Mouse (Mus musculus) forebrain, embryonic 10.5 days (tissue): ENCODE results near the gene Zfp513. TPM values are rescaled to one million over a fixed set of nuclear protein-coding genes. Genes with fewer than 3 reads are reported as not detected.

Experiments
- DNase-seq: peaks from one replicate; pipeline ENCODE4 v3.0.0-alpha.2; 2017; ENCODE audit warnings: low spot score; ENCODE audit errors: extremely low spot score
- H3K27ac ChIP-seq: fragments of 300-500 bp; sonication (generic); 2 replicates; pipeline ENCODE4 v1.5.1; 2016; ENCODE audit warnings: mild to moderate bottlenecking
- H3K27me3 ChIP-seq: fragments of 300-500 bp; sonication (generic); 2 replicates; pipeline ENCODE4 v1.6.1; 2016; ENCODE audit warnings: mild to moderate bottlenecking; ENCODE audit not compliant: poor library complexity, severe bottlenecking
- H3K36me3 ChIP-seq: fragments of 300-500 bp; sonication (generic); replicated peaks from 2 replicates; pipeline ENCODE4 v1.6.1; 2016; ENCODE audit warnings: mild to moderate bottlenecking, moderate library complexity
- H3K4me1 ChIP-seq: fragments of 300-500 bp; sonication (generic); 2 replicates; pipeline ENCODE4 v1.6.1; 2016
- H3K4me3 ChIP-seq: fragments of 300-500 bp; sonication (generic); 2 replicates; pipeline ENCODE4 v1.5.1; 2016; ENCODE audit warnings: mild to moderate bottlenecking, moderate library complexity
- H3K9me3 ChIP-seq: fragments of 300-500 bp; sonication (generic); 2 replicates; pipeline ENCODE4 v1.6.1; 2016; ENCODE audit warnings: mild to moderate bottlenecking, moderate library complexity
- WGBS: fragments of 180-500 bp; shearing (Covaris S2); methylation state at CpG from one replicate; pipeline ENCODE4 v1.1.7; 2016; 5-methylcytosine and 5-hydroxymethylcytosine counted together
- polyA plus RNA-seq: library from polyadenylated mRNA; unstranded; fragments of >200 nt; fragmentation: Nextera tagmentation; extraction: Ambion mirVana; gene quantifications from 2 replicates; pipeline ENCODE4 v1.2.1, GENCODE M21; 2016

The Zfp513 gene
- polyA plus RNA-seq, 1 experiment from 2014 or later: 8.5 TPM

GRCm38 (mm10) chr5:31179766-31180630 lies 22.1 kb downstream of the Zfp513 start, which contains the start of the genes Gm29609 and Gtf3c2:
Gm29609 (minus strand) TSS chr5:31179911.
Gtf3c2 (minus strand) TSS chr5:31180144.
- Histone ChIP-seq H3K4me1 (peaks cover 16% of the 10 kb centered on the region), H3K27me3 (no peaks in the 10 kb centered on the region), H3K27ac (peak within 1 kb of the TSS; percentile 92), H3K4me3 (peak within 1 kb of the TSS; percentile 71), H3K9me3 (no peaks in the 10 kb centered on the region), H3K36me3 (peaks cover 24% of the 10 kb centered on the region)
- under 1% methylated on average over 59 of the region's 59 CpGs for WGBS
- peak; percentile 87 for DNase-seq

DNA sequence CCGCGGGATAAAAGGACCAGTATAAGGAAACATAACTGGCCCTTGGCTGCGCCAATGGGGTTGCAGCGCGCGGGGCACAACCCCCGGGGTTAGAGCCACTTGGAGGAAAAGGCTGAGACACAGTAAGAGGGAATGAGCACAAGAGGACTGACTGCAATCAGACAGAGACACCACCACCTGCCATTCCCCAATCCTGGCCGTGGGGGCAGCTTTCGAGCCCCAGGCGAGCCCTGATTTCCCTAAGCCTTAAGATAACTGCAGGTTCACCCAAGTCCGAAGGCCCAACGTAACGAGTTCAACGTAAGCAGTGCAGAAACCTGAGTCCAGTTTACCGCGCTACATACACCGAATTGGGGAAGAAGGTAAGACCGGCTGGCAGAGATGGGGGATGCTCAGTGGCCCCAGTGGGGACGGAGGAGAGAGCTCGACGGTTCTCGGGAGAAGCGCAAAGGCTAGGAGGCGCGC lies 22.8 kb downstream of the Zfp513 start:
- under 1% methylated on average over 25 of the region's 25 CpGs for WGBS
- Histone ChIP-seq H3K36me3 (peaks cover 31% of the 10 kb centered on the region), H3K27me3 (no peaks in the 10 kb centered on the region), H3K4me3 (peak overlapping the region; percentile 71), H3K27ac (peak overlapping the region; percentile 92), H3K9me3 (no peaks in the 10 kb centered on the region), H3K4me1 (peaks cover 16% of the 10 kb centered on the region)
- no peak for DNase-seq

DNA sequence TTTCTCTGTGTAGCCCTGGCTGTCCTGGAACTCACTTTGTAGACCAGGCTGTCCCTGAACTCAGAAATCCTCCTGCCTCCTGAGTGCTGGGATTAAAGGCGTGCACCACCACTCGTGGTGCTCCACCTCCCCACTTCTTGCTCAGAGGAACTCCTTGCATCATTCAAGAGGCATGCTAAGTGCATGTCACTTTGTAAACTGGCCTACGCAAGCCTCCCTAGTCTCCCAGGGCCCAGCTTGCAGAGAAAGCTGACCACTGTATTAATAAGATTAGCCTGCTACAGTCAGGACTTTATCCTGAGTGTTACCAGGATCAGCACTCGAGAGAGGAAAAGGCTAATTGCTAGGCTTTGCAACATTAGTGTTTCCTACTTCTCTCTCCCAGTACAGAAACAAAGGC lies 33.5 kb downstream of the Zfp513 start:
- Histone ChIP-seq H3K27ac (no peak overlapping the region), H3K4me3 (no peak overlapping the region), H3K27me3 (no peaks in the 10 kb centered on the region), H3K9me3 (no peaks in the 10 kb centered on the region), H3K36me3 (peaks cover 98% of the 10 kb centered on the region), H3K4me1 (no peaks in the 10 kb centered on the region)
- no peak for DNase-seq
- WGBS: 90% methylated on average over 4 of the region's 4 CpGs

DNA sequence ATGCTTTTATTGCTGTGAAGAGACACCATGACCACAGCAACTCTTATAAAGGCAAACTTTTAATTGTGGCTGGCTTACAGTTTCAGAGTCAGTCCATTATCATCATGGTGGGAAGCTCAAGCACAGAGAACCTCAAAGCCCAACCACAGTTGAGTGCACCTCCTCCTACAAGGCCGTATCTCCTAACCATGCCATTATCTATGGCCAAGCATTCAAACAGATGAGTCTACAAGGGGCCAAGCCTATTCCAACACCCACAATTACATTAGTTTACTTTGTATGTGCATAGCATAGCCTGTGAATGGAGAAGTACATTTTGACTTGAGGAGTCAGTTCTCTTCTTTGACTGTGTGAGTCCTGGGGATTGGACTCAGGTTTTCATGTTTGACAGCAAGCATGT lies 37.2 kb downstream of the Zfp513 start:
- Histone ChIP-seq H3K27me3 (no peaks in the 10 kb centered on the region), H3K4me3 (no peak overlapping the region), H3K27ac (no peak overlapping the region), H3K9me3 (no peaks in the 10 kb centered on the region), H3K36me3 (peaks cover 99% of the 10 kb centered on the region), H3K4me1 (no peaks in the 10 kb centered on the region)
- no peak for DNase-seq
- 95% methylated on average over 1 of the region's 1 CpGs for WGBS

DNA sequence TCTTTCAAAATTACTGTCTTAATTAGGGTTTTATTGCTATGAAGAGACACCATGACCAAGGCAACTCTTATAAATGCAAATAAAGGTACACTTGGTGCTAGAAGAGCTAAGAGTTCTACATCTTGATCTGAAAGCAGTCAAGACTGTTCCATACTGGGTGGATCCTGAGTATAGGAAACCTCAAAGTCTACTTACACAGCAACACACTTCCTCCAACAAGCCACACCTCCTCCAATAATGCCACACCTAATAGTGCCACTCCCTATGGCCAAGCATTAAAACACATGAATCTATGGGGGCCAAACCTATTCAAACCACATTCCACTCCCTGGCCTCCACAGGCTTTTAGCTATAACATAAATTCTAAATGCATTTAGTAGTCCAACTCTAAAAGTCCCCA lies 39.6 kb downstream of the Zfp513 start:
- Histone ChIP-seq H3K27ac (no peak overlapping the region), H3K27me3 (no peaks in the 10 kb centered on the region), H3K4me3 (no peak overlapping the region), H3K36me3 (peaks cover 99% of the 10 kb centered on the region), H3K9me3 (no peaks in the 10 kb centered on the region), H3K4me1 (no peaks in the 10 kb centered on the region)
- DNase-seq: no peak

- Histone ChIP-seq H3K4me1 (peaks cover 18% of the 10 kb centered on the region), H3K4me3 (peak within 1 kb of the TSS; percentile 72), H3K36me3 (peaks cover 47% of the 10 kb centered on the region), H3K27ac (peak within 1 kb of the TSS; percentile 84), H3K9me3 (no peaks in the 10 kb centered on the region), H3K27me3 (no peaks in the 10 kb centered on the region)
- WGBS: under 1% methylated on average over 19 of the region's 19 CpGs
- peak; percentile 87 for DNase-seq
Observed at GRCm38 (mm10) chr5:31154152-31154553, 48.0 kb downstream of the Zfp513 start, which contains the start of gene Mpv17. Mpv17 (minus strand) TSS chr5:31154251.

DNA sequence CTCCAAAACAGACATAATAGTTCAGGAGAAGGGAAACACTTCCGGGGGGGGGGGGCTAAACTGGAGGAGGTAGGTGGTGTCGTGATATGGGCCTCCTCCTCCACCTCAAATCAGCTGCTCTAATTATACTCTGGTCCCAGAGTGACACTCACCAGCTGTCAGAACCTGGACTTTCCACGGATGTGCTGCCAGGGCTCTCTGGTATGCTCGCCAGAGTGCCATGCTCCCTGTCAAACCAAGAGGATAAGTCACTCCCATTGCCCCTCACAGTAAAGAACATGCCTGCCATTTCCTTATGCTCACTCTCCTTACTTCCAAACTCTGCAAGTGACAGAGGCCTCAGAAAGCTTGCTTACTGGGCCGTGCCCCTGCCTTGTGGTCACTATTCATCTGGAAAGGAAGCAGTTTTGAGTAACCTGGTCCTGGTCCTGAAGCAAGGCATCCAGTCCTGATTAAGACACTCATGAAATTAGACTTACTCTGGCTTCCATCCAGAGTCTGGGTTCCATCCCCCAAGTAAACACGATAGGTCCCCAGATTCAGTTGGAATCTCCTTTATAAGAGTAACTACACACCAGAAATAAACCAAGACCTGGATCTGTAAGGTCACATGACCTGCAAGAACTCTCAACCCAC lies 48.5 kb downstream of the Zfp513 start:
- Histone ChIP-seq H3K4me3 (peak overlapping the region; percentile 72), H3K27ac (peak overlapping the region; percentile 84), H3K4me1 (peaks cover 18% of the 10 kb centered on the region), H3K9me3 (no peaks in the 10 kb centered on the region), H3K27me3 (no peaks in the 10 kb centered on the region), H3K36me3 (peaks cover 42% of the 10 kb centered on the region)
- 51% methylated on average over 6 of the region's 6 CpGs for WGBS
- no peak for DNase-seq

GRCm38 (mm10) chr5:31151746-31152145 lies 50.4 kb downstream of the Zfp513 start:
- H3K27me3 ChIP-seq: no peaks in the 10 kb centered on the region
- H3K9me3 ChIP-seq: no peaks in the 10 kb centered on the region
- WGBS: 91% methylated on average over 3 of the region's 3 CpGs
- no peak overlapping the region for H3K4me3 ChIP-seq
- no peak for DNase-seq
- peaks cover 18% of the 10 kb centered on the region for H3K4me1 ChIP-seq
- no peak overlapping the region for H3K27ac ChIP-seq
- H3K36me3 ChIP-seq: peaks cover 35% of the 10 kb centered on the region

- no peak for DNase-seq
- 96% methylated on average over 4 of the region's 4 CpGs for WGBS
- H3K27me3 ChIP-seq: no peaks in the 10 kb centered on the region
- H3K36me3 ChIP-seq: peaks cover 31% of the 10 kb centered on the region
- H3K27ac ChIP-seq: no peak overlapping the region
- H3K4me3 ChIP-seq: no peak overlapping the region
- no peaks in the 10 kb centered on the region for H3K9me3 ChIP-seq
- peaks cover 17% of the 10 kb centered on the region for H3K4me1 ChIP-seq
Observed at GRCm38 (mm10) chr5:31149781-31150180, 52.3 kb downstream of the Zfp513 start.

Other genes starting within 250 kb of the Zfp513 start
- gene Preb, start 241.9 kb downstream of the Zfp513 start, polyA plus RNA-seq: 141 and 142 TPM in 2 replicates
- gene Tcf23, start 233.6 kb downstream of the Zfp513 start, polyA plus RNA-seq: not detected in 2 replicates
- 71.5 and 74.8 TPM in 2 replicates for gene Atraid, start 154.0 kb downstream of the Zfp513 start, polyA plus RNA-seq
- 10.7 and 12.7 TPM in 2 replicates for gene Slc5a6, start 153.4 kb downstream of the Zfp513 start, polyA plus RNA-seq
- gene Cad, start 147.5 kb downstream of the Zfp513 start, polyA plus RNA-seq: 76.4 and 79.3 TPM in 2 replicates
- not detected in 2 replicates for gene Dnajc5g, start 96.0 kb downstream of the Zfp513 start, polyA plus RNA-seq
- 0.32 and 0.39 TPM in 2 replicates for gene Slc30a3, start 94.1 kb downstream of the Zfp513 start, polyA plus RNA-seq
- 0.11 TPM in 1 of 2 replicates, not detected in the other for gene Trim54, start 85.6 kb downstream of the Zfp513 start, polyA plus RNA-seq
- not detected in 2 replicates for gene Ucn, start 63.5 kb downstream of the Zfp513 start, polyA plus RNA-seq
- gene Mpv17, start 48.1 kb downstream of the Zfp513 start, polyA plus RNA-seq: 60.4 and 63.8 TPM in 2 replicates
- gene Gm29609, start 22.4 kb downstream of the Zfp513 start, polyA plus RNA-seq: 1.4 and 1.6 TPM in 2 replicates
- 132 and 136 TPM in 2 replicates for gene Gtf3c2, start 22.2 kb downstream of the Zfp513 start, polyA plus RNA-seq
- 132 and 133 TPM in 2 replicates for gene Snx17, start 9.1 kb downstream of the Zfp513 start, polyA plus RNA-seq
- 85.4 and 91.7 TPM in 2 replicates for gene Eif2b4, start 8.9 kb downstream of the Zfp513 start, polyA plus RNA-seq
- 218 TPM in 2 replicates for gene Ppm1g, start 18.4 kb upstream of the Zfp513 start, polyA plus RNA-seq
- 136 and 143 TPM in 2 replicates for gene Nrbp1, start 38.6 kb upstream of the Zfp513 start, polyA plus RNA-seq
- gene Gm9970, start 38.9 kb upstream of the Zfp513 start, polyA plus RNA-seq: 0.29 and 0.31 TPM in 2 replicates
- 5.9 and 8.6 TPM in 2 replicates for gene Krtcap3, start 49.4 kb upstream of the Zfp513 start, polyA plus RNA-seq
- gene Ift172, start 88.8 kb upstream of the Zfp513 start, polyA plus RNA-seq: 37.1 and 37.2 TPM in 2 replicates
- 46.6 and 48.7 TPM in 2 replicates for gene Fndc4, start 93.8 kb upstream of the Zfp513 start, polyA plus RNA-seq
- 0.30 and 0.37 TPM in 2 replicates for gene Gckr, start 95.1 kb upstream of the Zfp513 start, polyA plus RNA-seq